Mouse (Mus musculus) MEL (cell line): ENCODE measurements around the gene Hfe2. TPM values are rescaled to one million over a fixed set of nuclear protein-coding genes. Genes with fewer than 3 reads are reported as not detected.

Experiments
- DNase-seq: peaks from one replicate; pipeline ENCODE4 v3.0.0; 2011; ENCODE audit warnings: low read depth, low spot score
- H3K27ac ChIP-seq: 2 replicates; pipeline ENCODE4 v1.5.1; 2012; ENCODE audit warnings: low read depth, mild to moderate bottlenecking, control low read depth, low read length, moderate library complexity; ENCODE audit not compliant: control insufficient read depth
- H3K27me3 ChIP-seq, 2 experiments: fragments of 150-350 bp in 1 of 2; sonication (generic) in 1 of 2; 2 replicates each; pipeline ENCODE4 v1.6.1; 2012; ENCODE audit warnings: low read length in 2 of 2, mild to moderate bottlenecking in 2 of 2, improper control_type of control experiment in 1 of 2, moderate library complexity in 1 of 2; ENCODE audit not compliant: insufficient read depth in 2 of 2, control insufficient read depth in 1 of 2
- H3K36me3 ChIP-seq, 2 experiments: 2 replicates each; pipeline ENCODE4 v1.6.1; 2012 to 2014; ENCODE audit warnings: low read length in 2 of 2, improper control_type of control experiment in 1 of 2, inconsistent platforms in 1 of 2, mild to moderate bottlenecking in 1 of 2; ENCODE audit not compliant: insufficient read depth in 2 of 2, control insufficient read depth in 1 of 2
- H3K4me1 ChIP-seq, 2 experiments: fragments of 150-350 bp in 1 of 2; sonication (generic) in 1 of 2; 2 replicates each; pipeline ENCODE4 v1.6.1; 2012; ENCODE audit warnings: low read length in 2 of 2, improper control_type of control experiment in 1 of 2, mild to moderate bottlenecking in 1 of 2; ENCODE audit not compliant: insufficient read depth in 2 of 2, control insufficient read depth in 1 of 2
- H3K4me3 ChIP-seq, 2 experiments: fragments of 150-350 bp in 1 of 2; sonication (generic) in 1 of 2; 2 replicates each; pipeline ENCODE4 v1.5.1; 2012; ENCODE audit warnings: low read depth in 2 of 2, low read length in 2 of 2, mild to moderate bottlenecking in 2 of 2, moderate library complexity in 2 of 2, control low read depth in 1 of 2, improper control_type of control experiment in 1 of 2; ENCODE audit not compliant: control insufficient read depth in 1 of 2, insufficient read depth in 1 of 2
- H3K79me2 ChIP-seq: 2 replicates; pipeline ENCODE4 v1.6.1; 2012; ENCODE audit warnings: mild to moderate bottlenecking, low read length, moderate library complexity; ENCODE audit not compliant: control insufficient read depth, poor library complexity, insufficient read depth
- H3K9ac ChIP-seq: 2 replicates; pipeline ENCODE4 v1.6.1; 2012; ENCODE audit warnings: low read depth, mild to moderate bottlenecking, control low read depth, low read length, moderate library complexity; ENCODE audit not compliant: control insufficient read depth, poor library complexity, severe bottlenecking
- H3K9me3 ChIP-seq: fragments of 150-350 bp; sonication (generic); replicated peaks from 2 replicates; pipeline ENCODE4 v1.6.1; 2012; ENCODE audit warnings: mild to moderate bottlenecking, low read length, improper control_type of control experiment, moderate library complexity; ENCODE audit not compliant: insufficient read depth
- CHD1 ChIP-seq: IDR thresholded peaks from 2 replicates; pipeline ENCODE4 v1.6.1; 2012; ENCODE audit warnings: low read depth, mild to moderate bottlenecking, inconsistent platforms, low read length, improper control_type of control experiment
- CHD2 ChIP-seq: IDR thresholded peaks from 2 replicates; pipeline ENCODE4 v1.6.1; 2011; ENCODE audit warnings: low read length, improper control_type of control experiment
- CTCF ChIP-seq, 3 experiments: IDR thresholded peaks in 2 of 3; conservative IDR thresholded peaks in 1 of 3; 2 replicates each; pipeline ENCODE4 v1.5.1; 2011 to 2012; ENCODE audit warnings: low read length in 3 of 3, low read depth in 2 of 3, mild to moderate bottlenecking in 2 of 3, improper control_type of control experiment in 1 of 3, inconsistent platforms in 1 of 3, mixed read lengths in 1 of 3, moderate library complexity in 1 of 3; ENCODE audit not compliant: control insufficient read depth in 1 of 3, insufficient read depth in 1 of 3, poor library complexity in 1 of 3, severe bottlenecking in 1 of 3
- E2F4 ChIP-seq: IDR thresholded peaks from 2 replicates; pipeline ENCODE4 v1.6.1; 2011; ENCODE audit warnings: low read depth, low read length, improper control_type of control experiment, borderline replicate concordance
- ELF1 ChIP-seq: IDR thresholded peaks from 2 replicates; pipeline ENCODE4 v1.6.1; 2014; ENCODE audit warnings: low read depth, mild to moderate bottlenecking, inconsistent platforms, low read length, improper control_type of control experiment, moderate library complexity
- GABPA ChIP-seq: IDR thresholded peaks from 2 replicates; pipeline ENCODE4 v1.6.1; 2012; ENCODE audit warnings: low read depth, mild to moderate bottlenecking, inconsistent platforms, low read length, improper control_type of control experiment, moderate library complexity
- GATA1 ChIP-seq: IDR thresholded peaks from 2 replicates; pipeline ENCODE4 v1.6.1; 2011; ENCODE audit warnings: low read depth, low read length, improper control_type of control experiment
- HCFC1 ChIP-seq: IDR thresholded peaks from 2 replicates; pipeline ENCODE4 v1.6.1; 2012; ENCODE audit warnings: low read depth, mild to moderate bottlenecking, inconsistent platforms, low read length, improper control_type of control experiment, moderate library complexity
- MAX ChIP-seq: IDR thresholded peaks from 2 replicates; pipeline ENCODE4 v1.6.1; 2011; ENCODE audit warnings: low read length, improper control_type of control experiment
- MAZ ChIP-seq: IDR thresholded peaks from 2 replicates; pipeline ENCODE4 v1.6.1; 2012; ENCODE audit warnings: low read depth, mild to moderate bottlenecking, inconsistent platforms, low read length, improper control_type of control experiment
- MXI1 ChIP-seq: IDR thresholded peaks from 2 replicates; pipeline ENCODE4 v1.6.1; 2011; ENCODE audit warnings: mild to moderate bottlenecking, low read depth, low read length, improper control_type of control experiment
- NELFE ChIP-seq: IDR thresholded peaks from 2 replicates; pipeline ENCODE4 v1.6.1; 2011; ENCODE audit warnings: low read depth, low read length, improper control_type of control experiment
- POLR2A ChIP-seq, 2 experiments: IDR thresholded peaks; 2 replicates each; pipeline ENCODE4 v1.6.1; 2011 to 2012; ENCODE audit warnings: low read length in 2 of 2, mild to moderate bottlenecking in 2 of 2, control low read depth in 1 of 2, improper control_type of control experiment in 1 of 2, low read depth in 1 of 2, moderate library complexity in 1 of 2; ENCODE audit not compliant: control insufficient read depth in 1 of 2, insufficient read depth in 1 of 2, poor library complexity in 1 of 2
- POLR2AphosphoS2 ChIP-seq: IDR thresholded peaks from 2 replicates; pipeline ENCODE4 v1.6.1; 2011; ENCODE audit warnings: low read length, improper control_type of control experiment
- POLR2AphosphoS5 ChIP-seq: IDR thresholded peaks from 2 replicates; pipeline ENCODE4 v1.6.1; 2012; ENCODE audit warnings: low read depth, borderline replicate concordance, mild to moderate bottlenecking, inconsistent platforms, low read length, moderate library complexity, mixed read lengths
- RAD21 ChIP-seq: IDR thresholded peaks from 2 replicates; pipeline ENCODE4 v1.6.1; 2011; ENCODE audit warnings: mild to moderate bottlenecking, low read depth, low read length, improper control_type of control experiment
- RCOR1 ChIP-seq: IDR thresholded peaks from 2 replicates; pipeline ENCODE4 v1.6.1; 2012; ENCODE audit warnings: low read depth, mild to moderate bottlenecking, inconsistent platforms, low read length, improper control_type of control experiment
- SIN3A ChIP-seq: IDR thresholded peaks from 2 replicates; pipeline ENCODE4 v1.6.1; 2012; ENCODE audit warnings: low read length, improper control_type of control experiment, inconsistent platforms
- TAL1 ChIP-seq: IDR thresholded peaks from 2 replicates; pipeline ENCODE4 v1.6.1; 2012; ENCODE audit warnings: mild to moderate bottlenecking, inconsistent platforms, low read length, moderate library complexity, mixed read lengths
- TCF12 ChIP-seq: IDR thresholded peaks from 2 replicates; pipeline ENCODE4 v1.6.1; 2014; ENCODE audit warnings: low read depth, mild to moderate bottlenecking, inconsistent platforms, low read length, improper control_type of control experiment, moderate library complexity
- UBTF ChIP-seq: IDR thresholded peaks from 2 replicates; pipeline ENCODE4 v1.6.1; 2012; ENCODE audit warnings: low read depth, mild to moderate bottlenecking, inconsistent platforms, low read length, improper control_type of control experiment, moderate library complexity, borderline replicate concordance; ENCODE audit not compliant: insufficient read depth
- USF1 ChIP-seq: IDR thresholded peaks from 2 replicates; pipeline ENCODE4 v1.6.1; 2014; ENCODE audit warnings: low read depth, mild to moderate bottlenecking, inconsistent platforms, low read length, improper control_type of control experiment, moderate library complexity
- ZC3H11A ChIP-seq: IDR thresholded peaks from 2 replicates; pipeline ENCODE4 v1.6.1; 2012; ENCODE audit warnings: low read depth, mild to moderate bottlenecking, inconsistent platforms, low read length, improper control_type of control experiment
- ZKSCAN1 ChIP-seq: IDR thresholded peaks from 2 replicates; pipeline ENCODE4 v1.6.1; 2012; ENCODE audit warnings: low read depth, mild to moderate bottlenecking, inconsistent platforms, low read length, improper control_type of control experiment, moderate library complexity
- ZMIZ1 ChIP-seq: IDR thresholded peaks from 2 replicates; pipeline ENCODE4 v1.6.1; 2012; ENCODE audit warnings: low read depth, mild to moderate bottlenecking, inconsistent platforms, low read length, improper control_type of control experiment, moderate library complexity
- polyA plus RNA-seq, 2 experiments: library from polyadenylated mRNA; stranded (reverse) in 1 of 2; unstranded in 1 of 2; fragments of >175 nt in 1 of 2; fragments of >200 nt in 1 of 2; gene quantifications; 2 replicates each; pipeline versions ENCODE4 v1.2.1 to v1.2.4; 2012; ENCODE audit warnings: low replicate concordance in 2 of 2, low read depth in 1 of 2; ENCODE audit not compliant: insufficient read length in 2 of 2, insufficient read depth in 1 of 2, missing spikeins in 1 of 2
- total RNA-seq: library from RNA; depleted of rRNA; stranded (reverse); fragments of 300-350 nt; gene quantifications from 2 replicates; pipeline ENCODE4 v1.2.3, GENCODE M21; 2012

Gene Hfe2
- total and polyA plus RNA-seq, 3 experiments: not detected

GRCm38 (mm10) chr3:96542554-96542953, 17.6 kb downstream of the Hfe2 start:
- Histone ChIP-seq H3K9me3 (no peaks in the 10 kb centered on the region), H3K4me1 (peaks cover 8 to 10% of the 10 kb centered on the region in 2 experiments), H3K27me3 (no peaks in the 10 kb centered on the region), H3K4me3 (no peak overlapping the region), H3K79me2 (no peaks in the 10 kb centered on the region), H3K9ac (no peak overlapping the region), H3K36me3 (peaks cover 0 to 5% of the 10 kb centered on the region in 2 experiments; a peak in 2 of 4 replicates), H3K27ac (no peak overlapping the region)
- no peak for DNase-seq
- TF ChIP-seq POLR2AphosphoS5: no peak
- no peak for TF ChIP-seq RAD21
- TF ChIP-seq MAX: no peak
- TF ChIP-seq CHD2: no peak
- TF ChIP-seq CTCF (IDR thresholded peaks at IDR 0.05 in 2 of 3, conservative IDR thresholded peaks at IDR 0.05 in 1 of 3; ENCODE audit: control insufficient read depth in 1 of 3, insufficient read depth in 1 of 3, low read depth in 2 of 3, low read length in 3 of 3, poor library complexity in 1 of 3, severe bottlenecking in 1 of 3): no peak
- TF ChIP-seq USF1: no peak
- TF ChIP-seq POLR2AphosphoS2: no peak
- no peak for TF ChIP-seq ELF1
- TF ChIP-seq UBTF: no peak
- TF ChIP-seq NELFE: no peak
- TF ChIP-seq MXI1: no peak
- TF ChIP-seq E2F4: no peak
- TF ChIP-seq POLR2A (IDR thresholded peaks at IDR 0.05; ENCODE audit: control insufficient read depth in 1 of 2, insufficient read depth in 1 of 2, low read depth in 1 of 2, low read length in 2 of 2, poor library complexity in 1 of 2): no peak
- 0 out of 2 replicates have a peak, but pooled peaks have one; percentile 22 for TF ChIP-seq GATA1
- no peak for TF ChIP-seq ZMIZ1
- TF ChIP-seq ZC3H11A: no peak
- TF ChIP-seq GABPA: no peak
- no peak for TF ChIP-seq MAZ
- TF ChIP-seq SIN3A: 0 out of 2 replicates have a peak, but pooled peaks have one; percentile 15
- no peak for TF ChIP-seq TCF12
- peak; percentile 86 for TF ChIP-seq RCOR1
- no peak for TF ChIP-seq HCFC1

GRCm38 (mm10) chr3:96543345-96543744, 18.4 kb downstream of the Hfe2 start:
- Histone ChIP-seq H3K79me2 (no peaks in the 10 kb centered on the region), H3K4me3 (no peak overlapping the region), H3K9ac (no peak overlapping the region), H3K27me3 (no peaks in the 10 kb centered on the region), H3K4me1 (peaks cover 10 to 12% of the 10 kb centered on the region in 2 experiments), H3K27ac (no peak overlapping the region), H3K9me3 (no peaks in the 10 kb centered on the region), H3K36me3 (peaks cover 0 to 5% of the 10 kb centered on the region in 2 experiments; a peak in 2 of 4 replicates)
- DNase-seq: no peak
- TF ChIP-seq CHD1: no peak
- TF ChIP-seq TAL1: no peak
- TF ChIP-seq HCFC1: no peak
- no peak for TF ChIP-seq USF1
- TF ChIP-seq MAZ: no peak
- no peak for TF ChIP-seq ZKSCAN1
- TF ChIP-seq NELFE: no peak
- TF ChIP-seq POLR2A (IDR thresholded peaks at IDR 0.05; ENCODE audit: control insufficient read depth in 1 of 2, insufficient read depth in 1 of 2, low read depth in 1 of 2, low read length in 2 of 2, poor library complexity in 1 of 2): no peak
